Mouse (Mus musculus): ENCODE results near the gene Syt1.

The Syt1 gene

GRCm38 (mm10) chr10:108524306-108525029, 486.3 kb downstream of the Syt1 start:
- DNase-seq (ENCODE audit: low read depth, low spot score): peak; percentile 60

DNA sequence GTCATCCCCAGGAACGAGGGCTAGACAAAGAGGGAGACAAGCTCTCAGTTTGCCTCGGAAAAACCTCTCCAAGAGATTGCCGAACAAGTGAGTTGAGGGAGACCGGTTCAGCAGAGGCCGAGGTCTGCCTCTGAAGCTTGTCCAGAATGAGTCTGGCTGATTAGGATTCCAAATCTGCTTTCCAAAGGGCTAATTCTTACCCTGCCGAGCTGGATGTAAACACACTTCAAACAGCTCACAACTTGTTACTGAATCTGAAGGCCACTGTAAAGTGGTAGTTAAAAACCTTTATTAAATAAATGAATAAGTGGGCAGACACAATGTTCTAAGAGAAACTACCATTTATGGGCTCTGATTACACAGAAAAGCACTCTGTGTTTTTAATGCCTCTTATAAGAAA, 491.6 kb downstream of the Syt1 start:
- DNase-seq (ENCODE audit: low read depth, low spot score): no peak

GRCm38 (mm10) chr10:108517076-108517475, 493.7 kb downstream of the Syt1 start:
- no peak for DNase-seq (ENCODE audit: low read depth, low spot score)

- DNase-seq (ENCODE audit: low read depth, low spot score): no peak
Measured at GRCm38 (mm10) chr10:108514671-108515070, 496.1 kb downstream of the Syt1 start.

DNA sequence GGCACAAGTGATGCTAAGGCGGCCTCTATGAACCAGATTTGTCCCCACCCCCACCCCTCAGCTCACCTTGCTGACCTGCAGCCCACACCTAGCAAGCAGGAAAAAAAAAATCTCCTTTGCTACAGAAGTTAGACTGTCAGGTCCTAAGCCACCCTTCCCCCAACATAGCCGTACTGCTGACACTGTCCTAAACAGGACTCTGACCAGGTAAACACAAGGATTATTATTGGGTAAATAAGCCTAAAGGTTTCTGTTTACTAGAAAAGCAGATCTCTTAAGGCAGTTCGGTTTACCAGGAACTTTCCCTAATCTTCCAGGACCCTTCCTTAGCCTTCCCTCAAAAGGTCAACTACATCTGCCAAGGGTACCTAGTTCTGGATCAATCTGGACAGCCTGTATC, 501.2 kb downstream of the Syt1 start:
- DNase-seq (ENCODE audit: low read depth, low spot score): no peak

DNA sequence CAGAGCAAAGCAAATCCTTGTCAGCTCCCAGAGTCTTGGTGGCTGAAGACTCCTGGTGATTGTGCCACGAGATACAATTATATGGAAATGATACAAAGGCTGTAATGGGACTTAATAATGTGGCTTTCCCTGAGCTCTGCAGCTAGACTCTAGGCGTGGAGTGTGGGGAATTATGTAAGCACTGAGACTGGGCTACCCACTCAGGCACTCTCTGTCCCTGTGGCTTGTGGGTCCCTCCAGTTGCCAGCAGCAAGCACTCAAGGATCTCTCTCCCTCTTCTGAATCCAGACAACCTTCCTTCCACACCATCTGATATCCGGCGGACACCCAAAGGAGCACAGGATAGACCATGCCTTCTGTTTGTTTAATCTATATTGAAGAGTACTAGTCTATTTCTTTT, 503.9 kb downstream of the Syt1 start:
- DNase-seq (ENCODE audit: low read depth, low spot score): no peak

GRCm38 (mm10) chr10:108504925-108505324, 505.9 kb downstream of the Syt1 start:
- no peak for DNase-seq (ENCODE audit: low read depth, low spot score)

GRCm38 (mm10) chr10:108504128-108504870, 506.5 kb downstream of the Syt1 start:
- DNase-seq (ENCODE audit: low read depth, low spot score): no peak

DNA sequence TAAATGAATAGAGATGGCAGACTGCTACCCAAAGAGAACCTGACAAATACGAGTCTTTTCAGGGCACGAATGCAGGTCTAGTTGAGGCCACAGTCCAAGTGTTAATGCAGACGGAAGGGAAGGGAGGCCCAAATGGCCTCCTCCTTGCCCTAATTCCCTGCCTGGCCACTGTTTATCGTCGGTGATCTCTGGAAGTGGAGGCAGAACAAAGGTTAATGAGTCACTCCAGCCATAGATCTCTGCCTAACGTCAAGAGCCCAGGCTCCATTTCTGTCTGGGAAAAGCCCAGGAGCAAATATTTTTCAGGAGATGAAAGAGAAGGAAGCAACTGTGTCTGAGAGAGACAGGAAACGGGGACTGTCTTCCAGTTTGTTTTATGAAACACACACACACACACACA, 520.6 kb downstream of the Syt1 start:
- no peak for DNase-seq (ENCODE audit: low read depth, low spot score)

GRCm38 (mm10) chr10:108483991-108484390, 526.8 kb downstream of the Syt1 start:
- no peak for DNase-seq (ENCODE audit: low read depth, low spot score)

DNA sequence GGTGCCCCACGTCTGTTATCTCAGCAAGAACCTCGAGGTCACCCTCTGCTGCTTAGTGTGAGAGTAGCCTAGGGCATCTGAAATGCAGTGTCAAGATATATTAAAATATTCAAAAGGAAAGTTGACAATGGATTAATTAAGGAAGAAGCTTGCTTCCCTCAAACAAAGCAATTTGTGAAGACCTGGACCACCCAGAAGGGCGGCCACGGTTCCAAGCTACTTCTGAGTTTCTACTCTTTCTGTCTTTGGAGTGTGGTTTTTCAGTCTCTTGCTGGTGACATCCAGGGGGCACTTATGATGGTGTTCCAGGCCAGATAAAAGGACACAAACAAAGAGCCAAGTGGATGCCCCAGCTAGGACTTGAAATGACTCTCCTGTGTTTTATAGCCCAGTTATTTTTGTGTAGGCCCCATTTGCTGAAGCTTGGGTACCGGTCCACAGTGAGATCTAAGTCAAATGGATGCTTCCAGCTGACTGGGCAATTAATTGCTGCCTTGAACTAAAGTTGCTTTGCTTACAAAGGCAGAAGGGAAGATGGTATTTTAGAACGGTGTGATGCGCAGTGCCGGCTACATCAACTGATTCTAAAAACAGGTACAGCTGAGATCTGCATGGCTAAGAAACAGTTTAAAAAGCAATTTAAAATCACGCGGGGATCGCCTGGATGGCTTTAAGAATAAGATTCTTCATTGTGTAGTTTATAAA, 530.5 kb downstream of the Syt1 start:
- DNase-seq (ENCODE audit: low read depth, low spot score): no peak

DNA sequence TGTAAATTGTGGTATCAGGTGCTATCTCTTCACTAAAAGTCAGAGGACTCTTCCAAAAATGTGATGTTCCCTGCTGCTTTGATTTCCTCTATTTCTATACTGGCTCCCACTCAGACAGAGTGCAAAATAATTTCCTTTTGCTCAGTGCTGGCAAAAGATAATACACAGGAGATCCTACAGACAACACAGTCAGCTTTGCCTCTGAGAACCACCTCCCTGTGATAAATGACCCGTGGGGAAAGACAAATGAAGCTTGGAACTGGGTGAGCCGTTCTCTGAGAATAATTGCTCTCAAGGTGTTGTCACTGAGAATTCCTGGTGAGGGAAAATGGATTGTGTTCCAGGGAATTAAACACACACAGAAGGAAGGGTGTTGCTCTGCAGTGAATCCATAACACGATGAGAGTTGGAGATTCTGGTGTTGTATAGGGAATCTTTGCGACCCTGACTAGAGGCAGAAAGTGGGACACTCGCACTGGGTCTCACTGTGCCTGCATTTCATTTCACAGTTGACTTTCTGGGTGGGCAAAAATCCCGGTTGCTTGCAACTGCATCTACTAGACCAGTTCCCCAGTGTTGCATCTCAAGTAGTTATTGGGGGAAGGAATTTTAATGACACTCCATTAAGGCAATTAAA, 540.3 kb downstream of the Syt1 start:
- no peak for DNase-seq (ENCODE audit: low read depth, low spot score)

- DNase-seq (ENCODE audit: low read depth, low spot score): no peak
Measured at GRCm38 (mm10) chr10:108466539-108466938, 544.2 kb downstream of the Syt1 start.

- no peak for DNase-seq (ENCODE audit: low read depth, low spot score)
Measured at GRCm38 (mm10) chr10:108461862-108462261, 548.9 kb downstream of the Syt1 start.

DNA sequence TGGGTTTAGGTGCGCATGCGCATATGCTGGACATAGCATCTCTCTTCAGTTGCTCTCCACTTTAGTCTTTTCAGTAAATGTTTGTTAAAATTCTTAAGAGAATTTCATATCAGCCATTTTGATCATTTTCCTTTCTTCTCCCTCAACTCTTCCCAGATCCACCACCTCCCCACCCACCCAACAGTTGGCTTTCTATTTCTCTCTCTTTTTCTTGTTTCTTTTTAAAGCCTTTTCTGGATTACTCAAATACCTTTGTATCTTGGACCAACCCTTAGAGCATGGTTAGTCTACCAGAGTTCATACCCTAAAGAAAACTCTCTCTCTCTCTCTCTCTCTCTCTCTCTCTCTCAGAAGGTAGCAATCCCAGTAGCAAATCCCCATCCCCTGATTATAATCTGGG, 553.7 kb downstream of the Syt1 start:
- no peak for DNase-seq (ENCODE audit: low read depth, low spot score)

GRCm38 (mm10) chr10:108455883-108456282, 554.9 kb downstream of the Syt1 start:
- no peak for DNase-seq (ENCODE audit: low read depth, low spot score)

- no peak for DNase-seq (ENCODE audit: low read depth, low spot score)
Measured at GRCm38 (mm10) chr10:108455204-108455603, 555.6 kb downstream of the Syt1 start.

GRCm38 (mm10) chr10:108454691-108455117, 556.1 kb downstream of the Syt1 start:
- DNase-seq (ENCODE audit: low read depth, low spot score): no peak

GRCm38 (mm10) chr10:108453561-108453960, 557.2 kb downstream of the Syt1 start:
- peak; percentile 40 for DNase-seq (ENCODE audit: low read depth, low spot score)

DNA sequence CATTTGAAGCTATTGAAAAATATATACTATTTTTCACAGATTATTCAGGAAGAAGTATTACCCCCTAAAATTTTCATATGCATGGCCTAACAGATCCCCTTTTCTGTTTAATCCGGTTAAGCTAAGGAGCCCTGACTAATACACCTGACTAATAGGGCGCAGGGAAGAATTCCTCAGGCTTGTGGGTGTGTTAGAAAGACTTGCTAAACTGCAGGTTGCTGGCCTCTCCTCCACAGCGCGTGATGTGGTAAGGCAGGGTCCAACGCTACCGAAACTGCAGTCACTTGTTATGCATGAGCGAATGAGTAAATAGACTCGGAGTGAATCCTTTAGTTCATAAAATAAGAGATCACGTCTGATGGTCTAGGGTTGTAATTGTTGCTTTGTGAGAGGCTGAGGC, 558.4 kb downstream of the Syt1 start:
- DNase-seq (ENCODE audit: low read depth, low spot score): no peak

DNA sequence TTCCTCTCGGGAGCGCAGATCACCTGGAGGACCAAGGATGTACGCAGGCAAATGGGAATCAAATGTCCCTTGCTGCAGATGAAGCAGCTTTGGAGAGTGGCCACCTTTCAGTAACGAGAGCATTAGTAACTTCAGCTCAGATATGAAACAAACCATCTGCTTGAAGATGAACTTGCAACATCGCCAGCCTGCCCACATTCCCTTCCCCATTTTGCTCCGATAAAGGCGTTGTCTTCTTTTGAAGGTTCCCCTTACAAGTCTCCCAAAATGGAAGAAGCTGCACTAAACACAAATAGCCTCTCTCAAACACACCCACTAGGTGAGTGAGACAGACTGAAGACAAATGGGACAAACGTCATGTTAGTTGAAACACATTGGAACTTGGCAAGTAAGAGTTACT, 559.3 kb downstream of the Syt1 start:
- no peak for DNase-seq (ENCODE audit: low read depth, low spot score)

- no peak for DNase-seq (ENCODE audit: low read depth, low spot score)
Measured at GRCm38 (mm10) chr10:108450401-108450800, 560.4 kb downstream of the Syt1 start.
